Mouse (Mus musculus) B cell, adult 67 days (primary cell): ENCODE measurements around the gene Defb20. TPM values are rescaled to one million over a fixed set of nuclear protein-coding genes. Genes with fewer than 3 reads are reported as not detected.

Experiments used
- total RNA-seq, 2 experiments: library from RNA; stranded (reverse); gene quantifications; 4 replicates each; pipeline ENCODE4 v1.2.4; 2023

Gene Defb20
- total RNA-seq = not detected

GRCm38 (mm10) chr2:152476763-152477162, at the start of gene Defb20:
TSS of gene Defb20 (plus strand) at chr2:152477063.

GRCm38 (mm10) chr2:152464570-152465150, 12.2 kb upstream of the Defb20 start, which contains the start of gene Defb23:
TSS of gene Defb23 (minus strand) at chr2:152464620.

GRCm38 (mm10) chr2:152490038-152490437, 13.2 kb downstream of the Defb20 start, which contains the start of gene Defb22:
TSS of gene Defb22 (minus strand) at chr2:152490138.

GRCm38 (mm10) chr2:152511592-152511991, 34.7 kb downstream of the Defb20 start, which contains the start of gene Defb26:
TSS of gene Defb26 (minus strand) at chr2:152511692.

GRCm38 (mm10) chr2:152517981-152518380, 41.1 kb downstream of the Defb20 start, which contains the start of gene Defb28:
TSS of gene Defb28 (plus strand) at chr2:152518255.

Other genes starting within 250 kb of the Defb20 start
- gene Tbc1d20, start 183.2 kb upstream of the Defb20 start, total RNA-seq = 10 to 100 TPM; 76.2 to 90.2 TPM
- 100 to 1,000 TPM; 205 to 216 TPM for gene Rbck1, start 144.4 kb upstream of the Defb20 start, total RNA-seq
- gene Trib3, start 133.0 kb upstream of the Defb20 start, total RNA-seq = 1 to 10 TPM; 5.7 to 6.1 TPM
- gene Nrsn2, start 100.4 kb upstream of the Defb20 start, total RNA-seq = not detected
- gene Sox12, start 79.0 kb upstream of the Defb20 start, total RNA-seq = 1 to 10 TPM; 1.4 to 2.3 TPM
- 1 to 10 TPM; 3.1 to 4.7 TPM for gene Zcchc3, start 62.0 kb upstream of the Defb20 start, total RNA-seq
- not detected for gene 6820408C15Rik, start 61.5 kb upstream of the Defb20 start, total RNA-seq
- gene Defb23, start 12.4 kb upstream of the Defb20 start, total RNA-seq = not detected
- gene Defb22, start 13.1 kb downstream of the Defb20 start, total RNA-seq = not detected
- not detected for gene Defb26, start 34.6 kb downstream of the Defb20 start, total RNA-seq
- not detected for gene Defb28, start 41.2 kb downstream of the Defb20 start, total RNA-seq
- not detected for gene Defb29, start 63.0 kb downstream of the Defb20 start, total RNA-seq
- gene Gm17416, start 92.3 kb downstream of the Defb20 start, total RNA-seq = not detected
- not detected for gene Defb21, start 95.7 kb downstream of the Defb20 start, total RNA-seq
- not detected for gene Defb19, start 103.2 kb downstream of the Defb20 start, total RNA-seq
- not detected for gene Defb45, start 122.3 kb downstream of the Defb20 start, total RNA-seq
- gene Defb36, start 127.3 kb downstream of the Defb20 start, total RNA-seq = not detected
- gene Defb25, start 146.0 kb downstream of the Defb20 start, total RNA-seq = not detected
- gene Rem1, start 149.9 kb downstream of the Defb20 start, total RNA-seq = not detected
- 100 to 1,000 TPM; 100 to 106 TPM for gene H13, start 192.4 kb downstream of the Defb20 start, total RNA-seq
- 10 to 100 TPM; 24.4 to 28.9 TPM for gene Mcts2, start 210.0 kb downstream of the Defb20 start, total RNA-seq